Mouse (Mus musculus) heart, adult 2 months (tissue): ENCODE measurements at regions not wholly inside any gene's neighbourhood (a gene's known extent, or its start where the extent isn't known, plus 50 kb on each side); places are given as distances from the start of the nearest gene placed in this dataset.

Source experiments
- CTCF ChIP-seq: fragments of 200-600 bp; IDR thresholded peaks from 2 replicates; pipeline ENCODE4 v1.8.1; 2022; ENCODE audit warnings: antibody characterized with exemption, mild to moderate bottlenecking, moderate library complexity
- EP300 ChIP-seq: fragments of 200-500 bp; IDR thresholded peaks from 2 replicates; pipeline ENCODE4 v1.6.1; 2011; ENCODE audit warnings: low read depth, low read length, control low read depth; ENCODE audit not compliant: insufficient read depth

DNA sequence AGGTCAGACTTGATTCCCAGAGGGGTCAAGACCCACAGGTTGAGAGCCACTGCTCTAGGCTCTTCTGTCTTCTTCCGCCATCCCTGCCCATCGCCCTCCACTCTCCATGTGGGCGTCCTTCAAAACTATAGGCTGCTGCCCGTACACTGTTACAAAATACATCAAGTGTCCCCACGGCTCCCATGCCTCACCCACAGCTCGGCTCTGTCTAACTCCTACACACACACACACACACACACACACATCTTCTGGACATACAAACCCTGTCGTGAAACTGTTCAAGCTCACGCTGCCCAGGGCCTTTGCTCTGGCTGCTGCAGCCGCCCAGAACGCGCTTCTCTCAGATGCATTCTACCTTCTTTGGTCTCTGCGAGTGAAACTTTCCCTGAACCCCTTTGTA is 67.1 kb upstream of the Tmem189 start:
- TF ChIP-seq CTCF (no peak), EP300 (no peak)
